Mouse (Mus musculus) activated CD4-positive, CD25-positive, alpha-beta regulatory T cell, adult 9 weeks (primary cell): ENCODE results near the gene Emc9. TPM values are rescaled to one million over a fixed set of nuclear protein-coding genes. Genes with fewer than 3 reads are reported as not detected.

Experiments
- polyA plus RNA-seq: library from polyadenylated mRNA; unstranded; fragments of 100-300 nt; shearing (Covaris generic); gene quantifications from one replicate; pipeline ENCODE4 v1.2.1, GENCODE M21; 2017

Gene Emc9
- polyA plus RNA-seq: 32.1 TPM

GRCm38 (mm10) chr14:55584702-55585565 is at the start of gene Emc9:
Gene Emc9, minus strand, starts transcription at chr14:55585302.

GRCm38 (mm10) chr14:55617822-55618221 is 32.7 kb upstream of the Emc9 start, which contains the start of gene Rec8:
Gene Rec8, plus strand, starts transcription at chr14:55618037.

DNA sequence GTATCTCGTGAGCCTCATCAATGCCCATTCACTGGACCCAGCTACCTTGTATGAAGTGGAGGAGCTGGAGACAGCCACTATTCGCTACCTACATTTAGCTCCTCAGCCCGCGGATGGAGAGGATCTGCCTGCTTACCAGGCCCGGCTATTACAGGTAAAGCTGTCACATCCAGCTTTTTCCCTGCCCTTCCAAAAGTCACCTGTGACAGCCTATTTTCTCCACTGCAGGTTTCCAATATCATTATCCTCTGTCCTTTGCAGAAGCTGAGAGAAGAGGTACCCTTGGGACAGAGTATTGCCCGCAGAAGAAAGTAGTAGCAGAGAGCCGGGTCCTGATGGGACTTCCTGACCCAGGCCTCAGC is 18.1 kb upstream of the Emc9 start, which contains the start of gene Irf9:
Gene Irf9, plus strand, starts transcription at position 301 of the 362 bp plus-strand sequence.

DNA sequence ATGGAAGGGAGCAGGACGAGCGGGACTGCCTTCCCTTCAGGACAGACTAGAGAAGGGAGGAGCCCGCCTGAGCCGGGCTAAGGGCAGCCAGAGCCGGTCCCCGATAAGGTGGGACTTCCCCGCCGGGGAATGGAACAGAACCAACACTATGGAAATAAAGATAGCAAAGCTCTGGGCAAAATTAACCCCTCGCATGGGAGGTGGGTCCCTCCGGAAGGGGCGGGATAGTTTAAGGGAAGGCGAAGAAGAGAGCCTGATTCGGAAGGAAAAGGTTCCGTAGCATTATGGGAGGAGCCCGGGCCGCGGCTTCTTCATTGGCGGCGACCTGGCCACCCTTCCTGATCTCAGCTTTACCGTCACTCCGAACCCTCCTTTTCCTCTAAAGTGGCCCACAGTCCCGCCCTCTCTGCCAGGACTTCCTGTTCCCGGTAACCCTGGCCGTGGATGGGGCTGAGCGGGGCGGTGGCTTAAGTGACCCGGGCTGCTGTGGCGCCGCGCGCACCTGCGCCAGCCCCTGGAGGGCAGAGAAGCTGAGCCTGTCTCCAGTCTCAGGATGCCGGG is 6.3 kb upstream of the Emc9 start, which contains the start of gene Rnf31:
Gene Rnf31, plus strand, starts transcription at position 378 of the 561 bp plus-strand sequence.

DNA sequence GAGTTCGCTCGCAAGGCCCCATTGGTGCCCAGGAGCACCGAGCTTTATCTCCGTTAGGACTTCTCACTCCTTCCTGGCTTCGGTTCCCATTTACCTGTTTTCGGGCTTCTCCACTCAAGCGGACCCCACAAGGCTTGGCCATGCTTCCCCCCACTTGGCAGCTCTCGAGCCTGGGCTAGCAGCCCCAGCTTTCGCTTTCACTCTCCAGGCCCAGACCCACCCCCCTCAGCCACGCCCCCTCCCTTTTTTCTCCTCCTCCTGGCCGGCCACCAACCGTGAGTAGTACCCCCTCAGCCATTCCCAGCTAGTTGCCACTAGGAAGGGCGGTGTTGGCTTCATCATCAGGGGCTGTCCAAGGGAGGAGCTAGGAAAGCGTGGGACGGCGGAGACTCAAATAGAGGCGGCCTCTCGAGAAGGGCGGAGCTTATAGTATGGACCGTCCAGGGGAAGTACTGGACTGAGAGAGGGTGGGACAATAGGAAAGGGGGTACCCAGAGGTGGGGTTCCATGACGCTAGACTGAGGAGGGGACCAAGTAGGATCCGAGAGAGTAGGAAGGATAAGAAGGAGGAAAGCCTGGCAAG is 5.7 kb upstream of the Emc9 start, which contains the start of gene Psme2:
Gene Psme2, minus strand, starts transcription at position 366 of the 583 bp plus-strand sequence.

GRCm38 (mm10) chr14:55577871-55578667 is 7.0 kb downstream of the Emc9 start, which contains the start of gene Psme1:
Gene Psme1, plus strand, starts transcription at chr14:55578123.

GRCm38 (mm10) chr14:55575302-55575701 is 9.8 kb downstream of the Emc9 start, which contains the start of gene Fitm1:
Gene Fitm1, plus strand, starts transcription at chr14:55575617.

DNA sequence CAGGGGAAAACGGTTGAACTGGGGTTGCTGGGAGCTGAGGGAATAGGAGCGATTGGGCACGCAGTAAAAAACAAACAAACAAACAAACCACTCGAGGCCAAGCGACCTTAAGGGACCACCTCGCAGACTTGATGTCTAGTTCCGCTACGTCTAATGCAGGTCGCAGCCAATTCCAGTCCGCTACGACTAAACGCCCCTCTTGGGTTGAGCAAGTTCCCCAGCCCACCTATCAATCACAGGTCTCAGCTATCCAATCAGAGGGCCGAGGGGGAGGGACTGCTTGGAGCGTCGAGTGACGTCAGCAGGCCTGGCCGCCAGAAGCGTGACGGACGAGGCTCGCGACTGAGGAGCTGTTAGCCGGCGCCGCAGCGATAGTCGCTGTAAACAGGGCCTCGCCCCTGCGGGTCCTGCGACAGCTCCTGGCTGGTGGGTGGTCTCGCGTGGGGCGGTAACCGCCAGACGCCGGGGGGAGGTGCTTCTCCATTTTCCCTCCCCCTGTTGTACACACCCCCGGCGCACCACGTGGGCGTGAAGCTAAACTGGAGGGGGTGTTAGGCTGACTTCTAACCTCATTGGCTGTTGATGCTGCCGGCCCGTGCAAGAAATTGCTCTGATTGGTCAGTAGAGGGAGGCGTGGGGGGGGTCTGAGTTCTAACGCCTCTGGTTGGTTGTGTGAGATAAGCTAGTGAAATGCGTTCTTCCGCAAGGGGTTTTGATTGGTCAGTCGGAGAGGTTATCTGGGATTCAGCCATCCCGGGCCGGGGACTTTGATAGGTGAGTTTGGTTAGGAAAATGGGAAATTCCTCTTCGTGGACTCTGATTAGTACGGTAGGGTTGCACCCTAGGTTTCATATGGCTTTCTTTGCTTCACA is 24.7 kb downstream of the Emc9 start, which contains the start of gene A730061H03Rik:
Gene A730061H03Rik, minus strand, starts transcription at position 205 of the 872 bp plus-strand sequence.

DNA sequence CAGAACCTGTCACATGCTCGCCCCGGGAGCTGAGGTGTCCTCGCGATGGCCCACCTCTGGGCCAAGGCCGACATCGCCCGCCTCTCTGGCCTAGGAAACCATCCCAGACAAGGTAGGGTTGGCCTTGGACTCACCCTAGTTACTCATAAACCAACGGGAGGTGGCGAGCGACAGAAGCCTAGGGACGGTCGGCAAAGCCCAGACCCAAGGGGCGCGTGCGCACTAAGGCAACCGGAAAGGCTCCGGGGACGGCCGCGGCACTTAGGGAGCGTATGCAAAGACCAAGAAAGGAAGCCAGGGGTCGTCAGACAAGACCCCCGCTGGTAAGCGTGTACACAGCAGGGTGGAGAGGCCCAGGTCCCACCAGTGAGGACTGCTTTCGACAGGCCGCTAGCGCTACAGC is 25.3 kb downstream of the Emc9 start, which contains the start of gene Dcaf11:
Gene Dcaf11, plus strand, starts transcription at position 208 of the 403 bp plus-strand sequence.

DNA sequence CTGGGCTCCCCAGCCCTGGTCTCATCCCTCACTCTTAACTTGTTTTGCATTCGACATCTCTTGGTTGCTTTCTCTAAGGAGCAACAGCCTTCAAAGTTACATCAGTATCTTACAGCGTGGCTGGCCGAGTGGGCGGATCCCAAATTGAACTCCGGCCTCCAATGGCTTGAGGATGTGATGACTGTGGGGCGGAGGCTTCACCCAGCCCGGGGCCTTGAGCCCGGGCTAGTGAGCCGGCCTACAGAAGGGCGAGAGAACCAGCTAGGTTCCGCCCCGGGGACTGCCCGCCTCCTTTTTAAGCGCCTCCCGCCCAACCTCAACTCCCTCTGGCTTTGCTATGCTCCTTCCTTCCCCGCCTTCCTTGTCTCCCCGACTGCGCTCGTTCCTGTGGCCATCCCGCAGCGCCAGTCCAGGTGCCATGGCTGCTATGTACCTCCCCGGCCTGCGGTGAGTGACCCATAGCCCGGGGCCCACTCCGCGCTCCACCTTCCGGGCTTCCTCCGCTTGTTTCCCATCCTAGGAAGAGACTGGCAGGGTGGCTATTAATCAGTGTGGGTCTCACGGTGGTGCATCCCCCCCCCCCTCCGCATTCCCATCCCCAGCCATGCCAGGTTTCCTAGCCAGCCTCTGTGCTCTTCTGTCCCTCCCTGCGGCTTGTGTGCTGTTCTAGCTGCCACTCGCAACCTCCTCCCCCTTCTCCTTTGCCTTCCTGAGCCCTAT is 44.9 kb downstream of the Emc9 start, which contains the start of gene Pck2:
Gene Pck2, plus strand, starts transcription at position 200 of the 720 bp plus-strand sequence.

Other genes starting within 250 kb of the Emc9 start
- 39.7 TPM for gene Dhrs4, start 106.5 kb downstream of the Emc9 start, polyA plus RNA-seq
- not detected for gene Carmil3, start 94.7 kb downstream of the Emc9 start, polyA plus RNA-seq
- gene Cpne6, start 74.9 kb downstream of the Emc9 start, polyA plus RNA-seq: not detected
- gene Nrl, start 60.3 kb downstream of the Emc9 start, polyA plus RNA-seq: 0.07 TPM
- gene Pck2, start 45.0 kb downstream of the Emc9 start, polyA plus RNA-seq: 46.5 TPM
- 159 TPM for gene Dcaf11, start 25.3 kb downstream of the Emc9 start, polyA plus RNA-seq
- gene A730061H03Rik, start 24.9 kb downstream of the Emc9 start, polyA plus RNA-seq: 4.7 TPM
- gene Fitm1, start 9.7 kb downstream of the Emc9 start, polyA plus RNA-seq: not detected
- 1,178 TPM for gene Psme1, start 7.2 kb downstream of the Emc9 start, polyA plus RNA-seq
- 1,001 TPM for gene Psme2, start 5.8 kb upstream of the Emc9 start, polyA plus RNA-seq
- gene Rnf31, start 6.4 kb upstream of the Emc9 start, polyA plus RNA-seq: 79.7 TPM
- gene Irf9, start 18.3 kb upstream of the Emc9 start, polyA plus RNA-seq: 209 TPM
- 10.1 TPM for gene Rec8, start 32.7 kb upstream of the Emc9 start, polyA plus RNA-seq
- gene Ipo4, start 50.7 kb upstream of the Emc9 start, polyA plus RNA-seq: 74.4 TPM
- gene Gm49378, start 52.6 kb upstream of the Emc9 start, polyA plus RNA-seq: 2.5 TPM
- 95.5 TPM for gene Tm9sf1, start 58.5 kb upstream of the Emc9 start, polyA plus RNA-seq
- gene Tssk4, start 64.9 kb upstream of the Emc9 start, polyA plus RNA-seq: 1.4 TPM
- gene Mdp1, start 75.2 kb upstream of the Emc9 start, polyA plus RNA-seq: 120 TPM
- 49.3 TPM for gene Gmpr2, start 86.6 kb upstream of the Emc9 start, polyA plus RNA-seq
- 452 TPM for gene Nedd8, start 86.8 kb upstream of the Emc9 start, polyA plus RNA-seq
- 62.3 TPM for gene Tinf2, start 96.5 kb upstream of the Emc9 start, polyA plus RNA-seq
- 0.39 TPM for gene Tgm1, start 128.6 kb upstream of the Emc9 start, polyA plus RNA-seq
- gene Rabggta, start 137.0 kb upstream of the Emc9 start, polyA plus RNA-seq: 71.3 TPM
- 56.9 TPM for gene Dhrs1, start 160.4 kb upstream of the Emc9 start, polyA plus RNA-seq
- gene Nop9, start 160.4 kb upstream of the Emc9 start, polyA plus RNA-seq: 15.6 TPM
- not detected for gene Cideb, start 173.2 kb upstream of the Emc9 start, polyA plus RNA-seq
- gene Ltb4r2, start 176.1 kb upstream of the Emc9 start, polyA plus RNA-seq: not detected
- 3.1 TPM for gene Ltb4r1, start 180.7 kb upstream of the Emc9 start, polyA plus RNA-seq
- 0.11 TPM for gene Adcy4, start 198.8 kb upstream of the Emc9 start, polyA plus RNA-seq
- 81.9 TPM for gene Ripk3, start 203.6 kb upstream of the Emc9 start, polyA plus RNA-seq
- gene Nfatc4, start 237.8 kb upstream of the Emc9 start, polyA plus RNA-seq: not detected